Mouse (Mus musculus) hindbrain, postnatal 0 days (tissue): Measurements from ENCODE around the gene Acsl5. TPM values are rescaled to one million over a fixed set of nuclear protein-coding genes. Genes with fewer than 3 reads are reported as not detected.

Experiments used
- ATAC-seq: fragments of 200-750 bp; cut with Nextera tagmentation; 2 replicates; pipeline ENCODE4 v1.8.0; 2017; ENCODE audit warnings: mild to moderate bottlenecking, moderate TSS enrichment, moderate library complexity
- DNase-seq: peaks from one replicate; pipeline ENCODE4 v3.0.0-alpha.2; 2015; ENCODE audit warnings: low spot score
- H3K27ac ChIP-seq: fragments of 300-500 bp; sonication (generic); 2 replicates; pipeline ENCODE4 v1.5.1; 2014; ENCODE audit warnings: mild to moderate bottlenecking
- H3K27me3 ChIP-seq: fragments of 300-500 bp; sonication (generic); 2 replicates; pipeline ENCODE4 v1.6.1; 2014; ENCODE audit warnings: low read length, mixed read lengths; ENCODE audit not compliant: insufficient read depth
- H3K36me3 ChIP-seq: fragments of 300-500 bp; sonication (generic); 2 replicates; pipeline ENCODE4 v1.6.1; 2014; ENCODE audit warnings: low read length, mixed read lengths; ENCODE audit not compliant: insufficient read depth
- H3K4me1 ChIP-seq: fragments of 300-500 bp; sonication (generic); 2 replicates; pipeline ENCODE4 v1.6.1; 2014; ENCODE audit warnings: antibody characterized with exemption, low read length, mixed read lengths; ENCODE audit not compliant: insufficient read depth
- H3K4me2 ChIP-seq: fragments of 300-500 bp; sonication (generic); 2 replicates; pipeline ENCODE4 v1.6.1; 2014; ENCODE audit warnings: low read depth, mild to moderate bottlenecking, low read length, moderate library complexity, mixed read lengths
- H3K4me3 ChIP-seq: fragments of 300-500 bp; sonication (generic); 2 replicates; pipeline ENCODE4 v1.5.1; 2014; ENCODE audit warnings: low read length
- H3K9ac ChIP-seq: fragments of 300-500 bp; sonication (generic); replicated peaks from 2 replicates; pipeline ENCODE4 v1.6.1; 2014; ENCODE audit warnings: mild to moderate bottlenecking, low read length, moderate library complexity, mixed read lengths
- H3K9me3 ChIP-seq: fragments of 300-500 bp; sonication (generic); 2 replicates; pipeline ENCODE4 v1.6.1; 2016; ENCODE audit warnings: low read length, mixed read lengths
- CTCF ChIP-seq: IDR thresholded peaks from 2 replicates; pipeline ENCODE4 v1.5.1; 2016; ENCODE audit warnings: antibody characterized with exemption, control low read depth, low read depth
- WGBS: fragments of 180-500 bp; shearing (Covaris S2); extraction: QIAGEN DNeasy Blood & Tissue Kit; methylation state at CpG from one replicate; pipeline ENCODE4 v1.1.7; 2014; 5-methylcytosine and 5-hydroxymethylcytosine counted together
- polyA plus RNA-seq: library from polyadenylated mRNA; unstranded; fragments of >200 nt; fragmentation: Nextera tagmentation; extraction: Ambion mirVana; gene quantifications from 2 replicates; pipeline ENCODE4 v1.2.1, GENCODE M21; 2015
- total RNA-seq: library from RNA; depleted of rRNA; stranded (reverse); fragments of >200 nt; gene quantifications from 2 replicates; pipeline ENCODE4 v1.2.3, GENCODE M21; 2014

Gene Acsl5
- total and polyA plus RNA-seq, 2 experiments from 2014 or later = 13.2 to 15.6 TPM

GRCm38 (mm10) chr19:55260389-55261184 is 8.8 kb downstream of the Acsl5 start:
- no peak overlapping the region for H3K4me2 ChIP-seq
- no peaks in the 10 kb centered on the region for H3K36me3 ChIP-seq
- no peak for TF ChIP-seq CTCF
- H3K27ac ChIP-seq = no peak overlapping the region
- DNase-seq (no peak), ATAC-seq (no peak)
- no peaks in the 10 kb centered on the region for H3K9me3 ChIP-seq
- 76% methylated on average over 12 of the region's 12 CpGs for WGBS
- no peak overlapping the region for H3K4me3 ChIP-seq
- no peaks in the 10 kb centered on the region for H3K4me1 ChIP-seq
- no peaks in the 10 kb centered on the region for H3K27me3 ChIP-seq
- H3K9ac ChIP-seq = no peak overlapping the region

- no peak for TF ChIP-seq CTCF
- DNase-seq (no peak), ATAC-seq (no peak)
- Histone ChIP-seq H3K9me3 (no peaks in the 10 kb centered on the region), H3K4me2 (no peak overlapping the region), H3K4me3 (no peak overlapping the region), H3K4me1 (no peaks in the 10 kb centered on the region), H3K36me3 (no peaks in the 10 kb centered on the region), H3K27ac (no peak overlapping the region), H3K27me3 (no peaks in the 10 kb centered on the region), H3K9ac (no peak overlapping the region)
- WGBS = 78% methylated on average over 3 of the region's 3 CpGs
Measured at GRCm38 (mm10) chr19:55265269-55265668, 13.5 kb downstream of the Acsl5 start.

GRCm38 (mm10) chr19:55266786-55267185 is 15.0 kb downstream of the Acsl5 start:
- Histone ChIP-seq H3K4me2 (no peak overlapping the region), H3K4me1 (no peaks in the 10 kb centered on the region), H3K4me3 (no peak overlapping the region), H3K9me3 (no peaks in the 10 kb centered on the region), H3K36me3 (no peaks in the 10 kb centered on the region), H3K27ac (no peak overlapping the region), H3K27me3 (no peaks in the 10 kb centered on the region), H3K9ac (no peak overlapping the region)
- ATAC-seq (no peak), DNase-seq (no peak)
- 81% methylated on average over 3 of the region's 3 CpGs for WGBS
- TF ChIP-seq CTCF = no peak

GRCm38 (mm10) chr19:55268150-55268549 is 16.4 kb downstream of the Acsl5 start:
- H3K9me3 ChIP-seq = no peaks in the 10 kb centered on the region

GRCm38 (mm10) chr19:55269051-55269450 is 17.3 kb downstream of the Acsl5 start:
- Histone ChIP-seq H3K9me3 (no peaks in the 10 kb centered on the region), H3K27ac (no peak overlapping the region), H3K4me3 (no peak overlapping the region), H3K9ac (no peak overlapping the region), H3K4me2 (no peak overlapping the region), H3K27me3 (no peaks in the 10 kb centered on the region), H3K36me3 (no peaks in the 10 kb centered on the region), H3K4me1 (no peaks in the 10 kb centered on the region)
- no peak for TF ChIP-seq CTCF
- no peak for DNase-seq
- ATAC-seq = no peak
- WGBS = 89% methylated on average over 5 of the region's 5 CpGs

More at GRCm38 (mm10) chr19:55268150-55268549, 16.4 kb downstream of the Acsl5 start:
- Histone ChIP-seq H3K36me3 (no peaks in the 10 kb centered on the region), H3K4me3 (no peak overlapping the region), H3K4me2 (no peak overlapping the region), H3K4me1 (no peaks in the 10 kb centered on the region), H3K9ac (no peak overlapping the region), H3K27me3 (no peaks in the 10 kb centered on the region), H3K27ac (no peak overlapping the region)
- TF ChIP-seq CTCF = no peak
- DNase-seq = no peak
- WGBS = 68% methylated on average over 3 of the region's 3 CpGs
- no peak for ATAC-seq

GRCm38 (mm10) chr19:55271448-55271847 is 19.7 kb downstream of the Acsl5 start:
- H3K36me3 ChIP-seq = no peaks in the 10 kb centered on the region
- H3K9me3 ChIP-seq = no peaks in the 10 kb centered on the region
- no peaks in the 10 kb centered on the region for H3K27me3 ChIP-seq
- no peak overlapping the region for H3K4me2 ChIP-seq
- no peak overlapping the region for H3K27ac ChIP-seq
- ATAC-seq = no peak
- H3K4me1 ChIP-seq = no peaks in the 10 kb centered on the region
- 35% methylated on average over 3 of the region's 3 CpGs for WGBS
- no peak for TF ChIP-seq CTCF
- no peak overlapping the region for H3K4me3 ChIP-seq
- no peak for DNase-seq
- no peak overlapping the region for H3K9ac ChIP-seq

- TF ChIP-seq CTCF = no peak
- Histone ChIP-seq H3K4me2 (no peak overlapping the region), H3K4me1 (no peaks in the 10 kb centered on the region), H3K36me3 (no peaks in the 10 kb centered on the region), H3K9me3 (no peaks in the 10 kb centered on the region), H3K27me3 (no peaks in the 10 kb centered on the region), H3K9ac (no peak overlapping the region), H3K27ac (no peak overlapping the region), H3K4me3 (no peak overlapping the region)
- 83% methylated on average over 6 of the region's 6 CpGs for WGBS
- ATAC-seq (no peak), DNase-seq (no peak)
Measured at GRCm38 (mm10) chr19:55273340-55273739, 21.6 kb downstream of the Acsl5 start.
